Mouse (Mus musculus) CH12.LX (cell line): ENCODE measurements at regions not wholly inside any gene's neighbourhood (a gene's known extent, or its start where the extent isn't known, plus 50 kb on each side); places are given as distances from the start of the nearest gene placed in this dataset.

Source experiments
- CTCF ChIP-seq, 2 experiments: IDR thresholded peaks in 1 of 2; conservative IDR thresholded peaks in 1 of 2; 2 replicates each; pipeline ENCODE4 v1.5.1; 2011 to 2012; ENCODE audit warnings: low read depth in 2 of 2, low read length in 2 of 2, improper control_type of control experiment in 1 of 2, inconsistent platforms in 1 of 2, mild to moderate bottlenecking in 1 of 2, moderate library complexity in 1 of 2
- ELF1 ChIP-seq: IDR thresholded peaks from 2 replicates; pipeline ENCODE4 v1.6.1; 2014; ENCODE audit warnings: low read depth, mild to moderate bottlenecking, inconsistent platforms, low read length, improper control_type of control experiment
- EP300 ChIP-seq: IDR thresholded peaks from 2 replicates; pipeline ENCODE4 v1.6.1; 2011; ENCODE audit warnings: low read length, improper control_type of control experiment
- JUND ChIP-seq: conservative IDR thresholded peaks from 2 replicates; pipeline ENCODE4 v1.6.1; 2011; ENCODE audit warnings: low read depth, low read length, improper control_type of control experiment
- KAT2A ChIP-seq: IDR thresholded peaks from 2 replicates; pipeline ENCODE4 v1.6.1; 2012; ENCODE audit warnings: low read length, improper control_type of control experiment, inconsistent platforms; ENCODE audit not compliant: insufficient replicate concordance
- MAZ ChIP-seq: IDR thresholded peaks from 2 replicates; pipeline ENCODE4 v1.6.1; 2012; ENCODE audit warnings: low read depth, mild to moderate bottlenecking, inconsistent platforms, low read length, improper control_type of control experiment, moderate library complexity
- MXI1 ChIP-seq: IDR thresholded peaks from 2 replicates; pipeline ENCODE4 v1.6.1; 2011; ENCODE audit warnings: mild to moderate bottlenecking, low read depth, low read length, improper control_type of control experiment
- POLR2A ChIP-seq: IDR thresholded peaks from 2 replicates; pipeline ENCODE4 v1.6.1; 2011; ENCODE audit warnings: low read depth, mild to moderate bottlenecking, improper control_type of control experiment, low read length
- SIN3A ChIP-seq: IDR thresholded peaks from 2 replicates; pipeline ENCODE4 v1.6.1; 2012; ENCODE audit warnings: low read length, improper control_type of control experiment, inconsistent platforms
- TBP ChIP-seq: conservative IDR thresholded peaks from 2 replicates; pipeline ENCODE4 v1.6.1; 2011; ENCODE audit warnings: low read depth, low read length, improper control_type of control experiment
- TCF12 ChIP-seq: IDR thresholded peaks from 2 replicates; pipeline ENCODE4 v1.6.1; 2014; ENCODE audit warnings: low read depth, mild to moderate bottlenecking, inconsistent platforms, low read length, improper control_type of control experiment
- ZC3H11A ChIP-seq: IDR thresholded peaks from 2 replicates; pipeline ENCODE4 v1.6.1; 2012; ENCODE audit warnings: low read depth, mild to moderate bottlenecking, inconsistent platforms, low read length, improper control_type of control experiment
- ZNF384 ChIP-seq: IDR thresholded peaks from 2 replicates; pipeline ENCODE4 v1.6.1; 2012; ENCODE audit warnings: low read depth, low read length, improper control_type of control experiment, inconsistent platforms

DNA sequence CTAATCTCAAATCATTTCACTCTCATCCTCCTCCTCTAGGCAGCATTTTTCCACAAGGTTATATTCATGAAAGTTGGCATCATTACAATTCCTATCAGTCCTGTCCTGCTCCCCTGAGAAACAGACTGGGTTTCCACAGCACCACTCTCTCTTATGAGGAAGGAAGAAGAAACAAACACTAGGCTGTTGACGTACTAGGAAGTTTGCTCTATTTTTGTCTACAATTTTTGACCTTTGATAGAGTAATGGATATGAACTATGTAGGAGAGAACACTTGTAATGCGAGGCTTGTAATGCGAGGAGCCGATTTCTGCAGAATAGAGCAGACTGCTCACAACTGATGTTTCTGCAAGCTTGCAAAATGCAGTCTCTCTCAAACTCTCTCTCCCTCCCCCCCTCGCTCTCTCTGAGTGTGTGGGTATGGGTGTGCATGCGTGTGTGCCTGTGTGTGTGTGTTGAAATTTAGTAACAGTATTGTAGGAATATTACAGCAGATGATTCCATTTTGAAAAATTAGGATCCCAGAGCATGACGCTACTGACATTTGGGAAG lies 247.0 kb upstream of the Klf6 start:
- TF ChIP-seq CTCF (conservative IDR thresholded peaks at IDR 0.05 in 1 of 2, IDR thresholded peaks at IDR 0.05 in 1 of 2; ENCODE audit: low read depth in 2 of 2, low read length in 2 of 2) (no peak), ZC3H11A (no peak), KAT2A (no peak), TCF12 (no peak), POLR2A (no peak), ZNF384 (no peak), JUND (no peak), SIN3A (no peak), TBP (no peak), EP300 (no peak), MXI1 (no peak), ELF1 (no peak), MAZ (no peak)
